Mouse (Mus musculus): ENCODE results near the gene Tspan14.

Gene Tspan14

DNA sequence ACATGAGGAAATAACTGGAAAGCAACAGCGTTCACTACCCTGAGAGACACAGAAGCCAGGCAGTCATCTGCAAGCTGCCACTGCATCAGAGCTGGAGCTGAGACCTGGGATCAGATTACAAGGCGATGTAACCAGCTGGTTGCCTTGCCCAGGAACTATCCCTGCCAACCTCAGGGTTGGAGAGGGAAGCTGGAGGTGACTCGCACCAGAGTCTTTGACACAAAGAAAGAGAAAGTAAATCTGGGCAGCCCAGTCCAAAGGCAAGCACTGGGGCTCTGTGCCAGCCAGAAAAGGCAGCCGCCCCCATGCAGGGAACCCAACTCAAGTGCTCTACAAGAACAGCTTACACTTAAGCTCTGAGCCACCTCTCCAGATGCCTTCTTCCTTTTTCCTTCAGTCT, 81.4 kb downstream of the Tspan14 start:
- DNase-seq (ENCODE audit: low spot score) = peak; percentile 39

- no peak for DNase-seq (ENCODE audit: low spot score)
Observed at GRCm38 (mm10) chr14:40874565-40874964, 92.0 kb downstream of the Tspan14 start.

DNA sequence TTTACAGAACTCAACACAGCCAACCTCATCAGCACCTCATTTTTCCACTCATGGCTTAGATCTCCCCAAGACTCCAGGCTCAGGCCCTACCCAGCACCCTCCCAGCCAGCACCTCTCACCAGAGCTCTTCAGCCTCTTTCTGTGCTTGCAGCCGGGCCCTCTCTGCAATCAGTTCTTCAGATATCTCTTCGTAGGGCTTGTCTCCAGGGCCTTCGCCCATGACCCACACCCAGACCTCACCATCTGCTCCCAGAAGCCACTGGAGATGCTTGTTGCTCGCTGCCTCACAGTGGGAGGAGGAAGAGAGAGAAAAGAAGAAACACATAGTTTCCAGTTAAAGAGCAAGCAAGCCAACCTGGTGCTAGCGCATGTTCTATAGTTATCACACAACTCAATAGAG, 92.6 kb downstream of the Tspan14 start:
- no peak for DNase-seq (ENCODE audit: low spot score)

DNA sequence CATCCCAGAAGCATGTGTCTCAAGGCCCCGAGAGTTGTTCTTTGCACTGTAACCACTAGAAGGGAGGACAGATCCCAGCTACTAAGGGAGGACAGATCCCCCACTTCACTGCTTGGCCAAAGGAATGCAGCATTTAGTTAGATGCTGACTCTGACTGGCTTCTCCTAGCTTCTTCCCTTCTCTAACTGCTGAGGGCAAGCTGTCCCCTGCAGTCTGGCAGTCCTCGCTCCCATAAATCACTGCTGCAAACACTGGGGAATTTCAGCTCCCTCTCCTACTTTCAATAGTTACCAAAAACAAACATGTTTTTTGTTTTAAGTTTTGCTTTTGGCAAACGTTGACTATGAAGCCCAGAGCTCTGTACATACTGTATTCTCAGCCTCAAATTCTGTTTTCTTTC, 96.0 kb downstream of the Tspan14 start:
- DNase-seq (ENCODE audit: low spot score) = no peak

DNA sequence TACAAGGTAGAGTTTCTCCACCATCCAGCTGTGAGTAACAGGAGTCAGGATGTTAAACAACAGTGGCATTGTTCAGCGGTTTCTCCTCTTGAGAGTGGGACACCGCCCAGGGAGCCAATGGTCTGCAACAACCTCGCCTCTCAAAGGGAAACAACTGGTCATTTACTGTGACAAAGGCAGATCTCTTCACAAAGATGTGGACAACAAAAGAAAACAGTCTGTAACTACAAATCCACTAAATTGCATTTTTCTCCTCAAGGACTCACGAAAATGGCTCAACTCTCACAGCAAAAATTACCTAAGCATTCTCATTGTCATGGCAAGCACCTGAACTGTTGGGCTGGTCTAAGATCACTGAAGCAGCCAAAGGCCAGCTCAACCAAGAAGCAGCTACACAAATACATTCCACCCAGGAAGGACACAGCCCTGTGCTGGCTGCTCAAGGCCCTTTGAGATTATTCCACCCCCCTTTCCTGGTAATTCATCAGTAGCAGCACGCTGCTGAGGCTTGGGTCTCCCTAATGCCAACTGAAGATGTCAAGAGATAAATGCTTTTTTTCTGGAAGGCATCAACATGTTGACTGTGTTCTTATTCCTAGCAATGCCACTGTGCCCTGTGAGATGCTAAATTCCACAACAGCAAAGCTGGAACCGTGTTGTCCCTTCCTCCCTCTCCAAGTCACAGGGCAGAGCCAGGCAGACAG, 101.6 kb downstream of the Tspan14 start:
- no peak for DNase-seq (ENCODE audit: low spot score)

DNA sequence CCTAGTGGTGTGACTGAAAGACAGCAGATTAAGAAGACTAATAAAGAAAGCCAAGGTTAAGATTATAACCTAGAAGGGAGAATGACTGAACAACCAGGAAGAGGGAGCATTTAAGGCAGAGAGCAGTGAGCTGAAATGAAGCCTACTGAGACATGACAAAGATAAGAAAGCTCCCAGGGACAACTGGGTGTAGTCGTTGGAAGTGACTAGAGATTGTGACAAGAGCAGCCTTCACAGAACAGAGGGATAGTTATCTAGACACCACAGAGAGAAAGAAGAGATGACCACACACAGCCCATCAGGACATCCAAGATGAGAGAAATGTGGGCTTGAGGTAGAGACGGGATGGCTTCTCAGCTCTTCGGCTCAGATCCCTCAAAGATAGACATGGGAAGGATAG, 102.9 kb downstream of the Tspan14 start:
- DNase-seq (ENCODE audit: low spot score) = no peak

GRCm38 (mm10) chr14:40863022-40863421, 103.6 kb downstream of the Tspan14 start:
- DNase-seq (ENCODE audit: low spot score) = no peak
